Mouse (Mus musculus) right cerebral cortex, postnatal 25 days (tissue): Measurements from ENCODE around the gene Crkl.
A peak's percentile ranks its signal among the peaks of the same experiment; 100 is the strongest.

Source experiments
- DNase-seq: peaks from one replicate; pipeline ENCODE4 v3.0.0; 2022

Gene Crkl

DNA sequence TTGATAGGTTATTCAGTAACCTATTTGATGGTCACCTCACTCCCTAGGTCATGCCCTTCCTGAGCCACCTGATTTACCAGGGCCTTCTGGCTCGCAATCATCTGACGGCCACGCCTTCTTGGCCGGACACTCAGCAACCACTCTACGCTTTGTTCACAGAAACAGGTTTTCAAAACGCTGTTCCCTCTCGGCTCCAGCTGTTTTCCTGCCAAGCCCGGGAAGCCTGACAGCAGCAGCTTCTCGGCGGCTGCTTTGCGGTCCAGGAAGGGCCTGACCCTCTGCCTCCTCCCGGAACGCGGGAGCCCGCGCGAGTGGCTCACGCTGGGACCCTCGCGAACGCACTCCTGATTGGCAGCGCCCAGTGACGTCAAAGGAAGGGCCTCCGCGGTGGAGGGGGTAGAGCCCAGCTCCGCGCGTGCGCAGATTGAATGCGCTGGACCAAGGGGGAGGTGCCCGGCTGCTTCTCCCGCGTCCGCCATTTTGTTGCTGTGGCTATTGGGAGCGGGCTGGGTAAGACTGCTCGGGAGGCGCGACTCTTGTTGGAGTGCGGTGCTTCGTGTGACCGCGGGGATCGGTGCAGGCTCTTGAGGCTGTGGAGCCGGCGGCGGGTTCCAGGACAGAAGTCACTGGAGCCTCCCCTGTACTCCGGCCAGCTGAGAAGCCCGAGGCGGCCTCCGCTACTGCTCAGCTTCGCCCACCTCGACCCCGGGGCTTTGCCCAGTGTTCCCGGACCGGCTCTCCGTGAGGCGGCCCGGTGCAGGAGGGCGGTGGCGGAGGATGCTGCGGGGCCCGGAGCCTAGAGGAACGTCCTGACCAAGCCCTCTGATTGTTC, at the start of gene Crkl:
TSS of gene Crkl (plus strand) at position 447 of the 832 bp plus-strand sequence.
- DNase-seq, result peak; percentile 97

DNA sequence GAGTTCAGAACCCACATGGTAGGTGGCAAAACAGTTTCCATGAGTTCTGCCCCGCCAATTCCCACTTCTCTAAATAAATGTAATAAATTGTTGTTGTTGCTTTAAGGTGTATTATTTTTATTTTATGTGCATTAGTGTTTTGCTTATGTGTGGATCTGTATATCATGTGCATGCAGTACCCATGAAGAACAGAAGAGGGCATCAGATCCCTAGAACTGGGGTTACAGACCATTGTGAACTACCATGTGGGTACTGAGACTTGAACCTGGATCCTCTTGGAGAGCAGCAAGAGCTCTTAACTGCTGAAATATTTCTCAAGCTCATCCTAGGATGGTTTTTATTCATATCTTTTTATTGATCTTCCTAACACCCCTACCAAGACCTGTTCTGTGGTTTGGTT, 48.9 kb upstream of the Crkl start:
- DNase-seq, result no peak

DNA sequence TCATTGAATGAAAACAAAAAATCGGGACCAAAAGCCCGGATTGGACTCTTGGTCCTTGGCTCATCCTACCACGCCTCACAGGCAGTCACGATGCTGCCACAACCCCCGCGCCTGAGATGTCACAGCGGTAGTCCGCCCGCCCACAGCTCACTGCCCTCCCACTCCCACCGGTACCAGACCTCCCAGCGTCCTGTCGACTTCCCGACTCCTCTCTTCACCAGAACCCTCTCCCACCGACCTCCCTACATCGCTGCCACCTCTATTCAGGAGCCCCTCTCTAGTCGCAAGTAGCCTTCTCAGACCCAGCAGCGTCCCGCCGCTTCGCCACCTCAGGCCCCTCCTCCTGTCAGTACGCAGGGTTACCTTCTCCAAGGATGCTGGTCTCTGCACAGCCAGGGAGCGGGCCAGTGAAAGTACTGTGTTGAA, 46.5 kb upstream of the Crkl start:
- peak; percentile 87 for DNase-seq

DNA sequence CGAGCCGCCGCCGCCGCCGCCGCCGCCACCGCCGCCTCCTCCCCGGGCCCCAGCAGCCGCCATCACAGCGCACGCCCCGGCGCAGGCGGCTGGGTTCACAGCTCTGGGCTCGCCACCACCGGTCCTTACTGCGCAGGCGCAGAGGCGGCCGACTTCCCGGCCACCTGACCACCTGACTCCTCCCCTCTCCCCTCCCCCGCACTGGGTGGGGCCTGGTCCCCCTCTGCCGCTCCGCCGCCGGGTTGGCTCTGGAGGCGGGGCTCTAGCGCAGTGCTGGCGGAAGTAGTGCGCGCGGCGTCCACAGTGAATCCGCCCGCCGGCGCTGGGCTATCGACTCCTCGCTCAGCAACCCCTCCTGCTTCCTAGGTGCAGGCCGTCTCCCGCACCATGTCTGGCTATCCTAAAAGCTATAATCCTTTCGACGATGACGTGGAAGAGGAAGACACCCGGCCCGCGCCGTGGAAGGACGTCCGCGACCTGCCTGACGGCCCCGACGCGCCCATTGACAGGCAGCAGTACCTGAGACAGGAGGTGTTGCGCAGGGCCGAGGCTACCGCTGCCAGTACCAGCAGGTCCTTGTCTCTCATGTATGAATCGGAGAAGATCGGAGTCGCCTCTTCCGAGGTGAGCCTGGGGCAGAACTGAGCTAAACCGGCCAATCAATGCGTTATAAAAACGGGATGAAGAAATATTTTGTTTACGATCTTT, 45.9 kb upstream of the Crkl start, which contains the start of the genes Snap29 and Pi4ka:
TSS of gene Snap29 (plus strand) at position 251 of the 708 bp plus-strand sequence.
TSS of gene Pi4ka (minus strand) at position 579 of the 708 bp plus-strand sequence.
- DNase-seq, result peak; percentile 100

GRCm38 (mm10) chr16:17406512-17407231, 45.1 kb upstream of the Crkl start:
- DNase-seq, result no peak

- no peak for DNase-seq
Measured at GRCm38 (mm10) chr16:17409046-17409445, 42.7 kb upstream of the Crkl start.

- DNase-seq, result no peak
Measured at GRCm38 (mm10) chr16:17410209-17410608, 41.6 kb upstream of the Crkl start.

- DNase-seq, result no peak
Measured at GRCm38 (mm10) chr16:17423021-17423420, 28.8 kb upstream of the Crkl start.

DNA sequence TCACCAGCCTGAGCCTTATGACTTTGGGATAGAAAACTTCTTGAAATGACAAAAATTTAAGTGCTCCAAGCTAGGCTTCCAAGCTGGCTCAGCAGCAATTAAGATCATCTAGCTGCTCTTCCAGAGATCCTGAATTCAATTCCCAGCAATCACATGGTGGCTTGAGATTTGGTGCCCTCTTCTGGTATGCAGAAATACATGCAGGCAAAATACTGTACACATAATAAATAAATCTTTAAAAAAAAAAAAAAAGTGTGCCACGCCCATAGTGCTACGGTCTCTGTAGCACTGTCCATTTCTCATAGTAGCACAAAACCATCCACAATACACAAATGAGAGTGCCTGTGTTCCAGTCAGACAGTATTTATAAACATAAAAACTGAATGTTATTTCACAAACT, 19.2 kb upstream of the Crkl start:
- DNase-seq, result no peak

GRCm38 (mm10) chr16:17452373-17452715, 557 bp downstream of the Crkl start:
- DNase-seq, result no peak

DNA sequence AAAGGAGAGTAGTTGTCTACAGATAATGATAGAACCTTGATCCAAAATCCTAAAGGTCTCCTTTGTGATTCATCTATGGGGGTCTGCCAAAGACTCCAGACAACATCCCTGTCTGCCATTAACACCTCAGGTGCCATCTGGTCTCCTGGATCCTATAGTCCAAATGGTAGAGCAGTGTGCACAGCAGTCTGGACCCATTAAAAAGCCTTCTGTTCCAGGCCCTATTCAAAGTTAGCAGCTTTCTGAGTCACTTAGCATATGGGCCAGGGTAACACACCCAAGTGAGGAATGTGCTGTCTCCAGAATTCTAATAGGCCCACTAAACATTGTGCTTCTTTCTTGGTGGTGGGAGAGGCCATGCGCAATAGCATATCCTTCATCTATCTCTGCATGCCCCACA, 5.1 kb downstream of the Crkl start:
- DNase-seq, result no peak

DNA sequence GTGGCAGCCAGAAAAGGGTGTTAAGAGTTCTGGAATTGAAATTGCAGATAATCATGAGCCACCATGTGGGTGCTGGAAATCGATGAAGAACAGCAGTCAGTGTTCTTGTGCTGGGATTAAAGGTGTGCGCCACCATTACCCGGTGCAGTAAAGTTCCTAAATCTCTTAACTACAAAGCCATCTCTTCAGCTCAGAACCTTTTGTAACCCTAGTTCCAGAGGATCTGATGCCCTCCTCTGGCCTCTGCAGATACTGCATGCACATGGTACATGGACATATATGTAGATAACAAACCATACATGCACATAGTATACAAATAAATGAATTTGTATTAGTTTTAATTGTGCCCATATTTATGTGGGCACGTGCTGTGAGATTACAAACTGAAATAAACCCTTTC, 8.5 kb downstream of the Crkl start:
- DNase-seq, result no peak

- no peak for DNase-seq
Measured at GRCm38 (mm10) chr16:17461596-17461995, 9.8 kb downstream of the Crkl start.

- no peak for DNase-seq
Measured at GRCm38 (mm10) chr16:17463184-17463583, 11.4 kb downstream of the Crkl start.

- DNase-seq, result no peak
Measured at GRCm38 (mm10) chr16:17466875-17467663, 15.3 kb downstream of the Crkl start.

GRCm38 (mm10) chr16:17472498-17472897, 20.7 kb downstream of the Crkl start:
- no peak for DNase-seq

DNA sequence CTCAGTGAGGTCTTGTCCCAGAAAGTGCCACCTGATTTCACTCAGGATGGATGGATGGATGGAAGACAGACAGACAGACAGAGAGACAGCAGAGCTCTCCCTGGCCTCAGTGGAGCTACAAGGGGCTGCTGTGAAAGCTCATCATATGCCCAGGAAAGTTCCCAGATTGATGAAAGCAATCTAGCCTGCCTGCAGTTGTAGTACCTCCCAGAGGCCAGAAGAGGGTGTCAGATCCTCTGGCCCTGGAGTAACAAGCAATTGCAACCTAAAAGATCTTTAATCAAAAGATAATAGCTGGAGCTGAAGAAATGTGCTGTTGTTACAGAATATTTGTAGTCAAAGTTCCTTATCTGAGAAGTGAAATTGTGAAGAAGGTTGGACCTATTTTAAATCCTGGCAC, 22.3 kb downstream of the Crkl start:
- DNase-seq, result no peak

DNA sequence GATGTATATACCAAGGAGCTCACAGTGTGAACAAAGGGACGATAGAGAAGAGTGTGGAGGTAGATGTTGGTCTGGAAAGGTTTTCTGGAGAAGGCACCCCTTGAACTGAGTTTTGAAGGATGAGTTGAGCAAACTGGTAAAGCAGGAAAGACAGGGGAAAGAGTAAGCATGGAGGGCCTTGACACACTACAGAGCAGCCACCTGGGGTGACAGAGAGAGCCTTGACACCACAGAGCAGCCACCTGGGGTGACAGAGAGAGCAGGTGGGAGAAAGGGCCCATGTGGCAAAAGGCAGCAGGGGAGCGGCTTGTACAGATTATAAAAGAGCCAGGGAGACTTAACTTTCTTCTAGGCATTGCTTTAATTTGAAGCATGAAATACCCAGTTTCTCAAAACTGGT, 23.0 kb downstream of the Crkl start:
- DNase-seq, result no peak

DNA sequence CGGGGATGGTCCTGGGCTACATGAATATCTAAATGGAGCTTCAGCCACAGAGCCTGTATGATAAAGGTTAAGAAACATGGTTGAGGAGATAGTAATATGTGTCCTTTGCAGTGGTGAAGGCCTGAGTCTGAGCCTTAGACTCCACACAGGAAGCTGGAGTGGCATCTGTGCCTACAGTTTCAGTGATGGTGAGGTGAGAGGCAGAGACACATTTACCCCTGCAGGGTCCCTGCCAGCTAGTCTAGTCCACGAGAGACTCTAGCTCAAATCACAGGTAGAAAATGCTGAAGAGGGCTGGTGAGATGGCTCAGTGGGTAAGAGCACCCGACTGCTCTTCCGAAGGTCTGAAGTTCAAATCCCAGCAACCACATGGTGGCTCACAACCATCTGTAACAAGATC, 23.5 kb downstream of the Crkl start:
- DNase-seq, result no peak

GRCm38 (mm10) chr16:17478331-17478943, 26.6 kb downstream of the Crkl start:
- DNase-seq, result no peak

GRCm38 (mm10) chr16:17481465-17481864, 29.7 kb downstream of the Crkl start:
- no peak for DNase-seq

DNA sequence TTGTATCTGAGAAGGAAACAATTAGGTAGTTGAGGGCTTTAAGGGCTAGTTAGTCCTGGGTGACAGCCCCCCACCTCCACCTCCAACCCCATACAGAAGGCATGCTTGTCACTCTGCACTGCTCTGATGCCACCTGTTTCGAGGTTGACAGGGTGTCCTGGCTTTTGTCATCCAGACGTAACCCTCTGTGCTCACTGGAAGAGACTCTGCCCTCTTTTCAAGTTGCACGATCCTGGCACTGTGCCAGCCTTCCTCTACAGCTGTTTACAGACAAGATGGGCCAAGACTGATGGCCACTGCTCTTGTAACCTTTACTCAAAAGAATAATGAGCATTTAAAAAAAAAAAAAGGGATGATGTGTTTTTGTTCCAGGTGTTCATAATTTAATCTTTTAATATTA, 34.7 kb downstream of the Crkl start:
- no peak for DNase-seq
